Mouse (Mus musculus) MEL (cell line): ENCODE measurements at regions not wholly inside any gene's neighbourhood (a gene's known extent, or its start where the extent isn't known, plus 50 kb on each side); places are given as distances from the start of the nearest gene placed in this dataset.

Source experiments
- CHD2 ChIP-seq: IDR thresholded peaks from 2 replicates; pipeline ENCODE4 v1.6.1; 2011; ENCODE audit warnings: low read length, improper control_type of control experiment
- CTCF ChIP-seq, 3 experiments: IDR thresholded peaks in 2 of 3; conservative IDR thresholded peaks in 1 of 3; 2 replicates each; pipeline ENCODE4 v1.5.1; 2011 to 2012; ENCODE audit warnings: low read length in 3 of 3, low read depth in 2 of 3, mild to moderate bottlenecking in 2 of 3, improper control_type of control experiment in 1 of 3, inconsistent platforms in 1 of 3, mixed read lengths in 1 of 3, moderate library complexity in 1 of 3; ENCODE audit not compliant: control insufficient read depth in 1 of 3, insufficient read depth in 1 of 3, poor library complexity in 1 of 3, severe bottlenecking in 1 of 3
- EP300 ChIP-seq, 2 experiments: IDR thresholded peaks; 2 replicates each; pipeline ENCODE4 v1.6.1; 2011; ENCODE audit warnings: improper control_type of control experiment in 2 of 2, low read length in 2 of 2, low read depth in 1 of 2, mild to moderate bottlenecking in 1 of 2
- ETS1 ChIP-seq: IDR thresholded peaks from 2 replicates; pipeline ENCODE4 v1.6.1; 2012; ENCODE audit warnings: low read depth, mild to moderate bottlenecking, inconsistent platforms, low read length, improper control_type of control experiment, moderate library complexity
- MAFK ChIP-seq: IDR thresholded peaks from 2 replicates; pipeline ENCODE4 v1.6.1; 2011; ENCODE audit warnings: low read depth, mild to moderate bottlenecking, low read length, improper control_type of control experiment, borderline replicate concordance
- POLR2A ChIP-seq, 2 experiments: IDR thresholded peaks; 2 replicates each; pipeline ENCODE4 v1.6.1; 2011 to 2012; ENCODE audit warnings: low read length in 2 of 2, mild to moderate bottlenecking in 2 of 2, control low read depth in 1 of 2, improper control_type of control experiment in 1 of 2, low read depth in 1 of 2, moderate library complexity in 1 of 2; ENCODE audit not compliant: control insufficient read depth in 1 of 2, insufficient read depth in 1 of 2, poor library complexity in 1 of 2
- POLR2AphosphoS2 ChIP-seq: IDR thresholded peaks from 2 replicates; pipeline ENCODE4 v1.6.1; 2011; ENCODE audit warnings: low read length, improper control_type of control experiment
- SIN3A ChIP-seq: IDR thresholded peaks from 2 replicates; pipeline ENCODE4 v1.6.1; 2012; ENCODE audit warnings: low read length, improper control_type of control experiment, inconsistent platforms
- ZC3H11A ChIP-seq: IDR thresholded peaks from 2 replicates; pipeline ENCODE4 v1.6.1; 2012; ENCODE audit warnings: low read depth, mild to moderate bottlenecking, inconsistent platforms, low read length, improper control_type of control experiment
- ZKSCAN1 ChIP-seq: IDR thresholded peaks from 2 replicates; pipeline ENCODE4 v1.6.1; 2012; ENCODE audit warnings: low read depth, mild to moderate bottlenecking, inconsistent platforms, low read length, improper control_type of control experiment, moderate library complexity

- TF ChIP-seq POLR2A (IDR thresholded peaks at IDR 0.05; ENCODE audit: control insufficient read depth in 1 of 2, insufficient read depth in 1 of 2, low read depth in 1 of 2, low read length in 2 of 2, poor library complexity in 1 of 2) (no peak), CHD2 (no peak), POLR2AphosphoS2 (no peak), CTCF (IDR thresholded peaks at IDR 0.05 in 2 of 3, conservative IDR thresholded peaks at IDR 0.05 in 1 of 3; ENCODE audit: control insufficient read depth in 1 of 3, insufficient read depth in 1 of 3, low read depth in 2 of 3, low read length in 3 of 3, poor library complexity in 1 of 3, severe bottlenecking in 1 of 3) (no peak), MAFK (no peak), ETS1 (no peak), SIN3A (no peak), ZKSCAN1 (no peak), EP300 (IDR thresholded peaks at IDR 0.05; ENCODE audit: low read depth in 1 of 2, low read length in 2 of 2) (no peak), ZC3H11A (no peak)
These were observed 278.6 kb upstream of the Atp11b start for GRCm38 (mm10) chr3:35475326-35475725.
